Comparison of ENCODE assay signal across 11 mouse cellular contexts in the genomic region with DNA sequence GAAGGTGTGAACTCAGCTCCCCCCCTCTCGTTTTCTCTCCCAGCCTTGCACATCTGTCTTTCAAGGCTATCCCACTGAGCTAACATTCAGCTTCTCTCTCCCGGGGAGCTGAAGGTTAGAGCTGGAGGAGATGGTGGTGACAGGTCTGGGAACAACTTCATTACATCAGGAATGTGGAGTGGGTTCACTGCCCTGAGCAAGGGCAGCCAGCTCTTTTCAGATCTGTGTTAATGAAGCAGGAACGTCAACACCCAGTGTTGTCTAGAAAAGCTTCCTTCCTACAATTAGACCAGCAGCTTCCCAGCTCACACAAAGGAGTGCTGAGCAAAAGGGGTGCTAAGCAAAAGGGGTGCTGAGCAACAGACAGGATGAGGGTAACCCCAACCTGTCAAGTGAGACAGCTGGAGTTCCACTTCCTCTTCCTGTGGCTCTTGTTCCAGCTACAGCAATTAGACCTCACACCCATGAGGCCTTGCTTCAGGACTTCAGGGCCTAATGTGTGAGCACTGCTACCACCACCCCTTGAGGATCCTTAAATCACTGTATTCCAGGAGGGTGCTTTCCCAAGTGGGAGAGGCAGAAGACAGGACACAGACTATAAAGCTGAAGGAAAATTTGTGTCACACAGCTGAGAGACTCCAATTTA. TPM values are rescaled to one million over a fixed set of nuclear protein-coding genes. Genes with fewer than 3 reads are reported as not detected.
DNase-seq lines count a peak whose midpoint lies in the region; ATAC-seq lines count a peak whose summit lies in the region.
"Had no signal": no experiment of that assay in that cellular context is flagged by ENCODE, and none has a peak within 500 bp of the region (broad histone marks: within the 10 kb centered on the region; RNA-seq: fewer than 3 reads in every experiment).

No protein-coding gene starts in this region.

- WGBS in hindbrain, embryonic 15.5 days = 54% methylated on average over 3 of the region's 3 CpGs
- WGBS in hindbrain, embryonic 10.5 days = 41% methylated on average over 3 of the region's 3 CpGs

- 0 out of 2 replicates have a peak, but pooled peaks cover 5% of the 10 kb centered on the region for H3K4me1 ChIP-seq in hindbrain, embryonic 15.5 days (replicated peaks)
- peaks cover 22% of the 10 kb centered on the region for H3K4me1 ChIP-seq in hindbrain, embryonic 10.5 days (replicated peaks)

- 0 out of 2 replicates have a peak, but pooled peaks have one; percentile 47 for ATAC-seq in hindbrain, embryonic 15.5 days (ENCODE audit: low FRiP score, low read depth)
- ATAC-seq in common myeloid progenitor, adult 5-6 weeks (replicated peaks; ENCODE audit: low read depth, poor library complexity, severe bottlenecking) = peak; percentile 97
- peak; percentile 79; the same call in 1 of the 2 replicates for ATAC-seq in monocyte, adult 5-6 weeks (replicated peaks; ENCODE audit: insufficient number of reproducible peaks, low FRiP score, low TSS enrichment, poor library complexity, severe bottlenecking)

- H3K4me2 ChIP-seq in hindbrain, embryonic 15.5 days = no peak overlapping the region
- H3K4me2 ChIP-seq: hindbrain, embryonic 12.5 days had no signal

- no peaks in the 10 kb centered on the region for H3K36me3 ChIP-seq in hindbrain, embryonic 15.5 days
- H3K36me3 ChIP-seq in hindbrain, embryonic 10.5 days = peaks cover 36% of the 10 kb centered on the region

- no peak overlapping the region for H3K4me3 ChIP-seq in hindbrain, embryonic 15.5 days
- no peak overlapping the region for H3K4me3 ChIP-seq in hindbrain, embryonic 10.5 days
- H3K4me3 ChIP-seq: hindbrain, embryonic 12.5 days had no signal

- no peaks in the 10 kb centered on the region for H3K27me3 ChIP-seq in hindbrain, embryonic 15.5 days
- no peaks in the 10 kb centered on the region for H3K27me3 ChIP-seq in hindbrain, embryonic 10.5 days (ENCODE audit: insufficient read depth, poor library complexity, severe bottlenecking)
- H3K27me3 ChIP-seq: hindbrain, embryonic 12.5 days had no signal

- no peak overlapping the region for H3K9ac ChIP-seq in hindbrain, embryonic 15.5 days
- H3K9ac ChIP-seq: hindbrain, embryonic 12.5 days had no signal

- H3K9me3 ChIP-seq in hindbrain, embryonic 15.5 days = no peaks in the 10 kb centered on the region
- H3K9me3 ChIP-seq in hindbrain, embryonic 10.5 days = no peaks in the 10 kb centered on the region
- H3K9me3 ChIP-seq: hindbrain, embryonic 12.5 days had no signal

- H3K27ac ChIP-seq in hindbrain, embryonic 15.5 days (replicated peaks) = no peak overlapping the region
- no peak overlapping the region for H3K27ac ChIP-seq in hindbrain, embryonic 10.5 days
- H3K27ac ChIP-seq: hindbrain, embryonic 12.5 days; stomach, postnatal 0 days had no signal

- DNase-seq in hindbrain, embryonic 10.5 days (ENCODE audit: low spot score) = no peak
- DNase-seq in CD4-positive helper T cell, adult 2 months (ENCODE audit: low read depth, low spot score) = peak; percentile 36
- DNase-seq in urinary bladder, adult 2 months (ENCODE audit: low spot score) = no peak
- no peak for DNase-seq in adrenal gland, postnatal 14 days
- DNase-seq in frontal cortex, adult 2 months (ENCODE audit: extremely low spot score in 1 of 2, low spot score in 1 of 2) = no peak
- DNase-seq: lung, postnatal 36 days had no signal

RNA-seq across cellular contexts. Expression of gene Rai14, which starts 52.3 kb away (rescaled TPM):
- 10.9 and 15.7 TPM in 2 replicates for polyA plus RNA-seq in hindbrain, embryonic 15.5 days (2015; fragmentation: Nextera tagmentation; extraction: Ambion mirVana)
- polyA plus RNA-seq in hindbrain, embryonic 10.5 days (2016; fragmentation: Nextera tagmentation; extraction: Ambion mirVana) = 72.2 and 77.9 TPM in 2 replicates
- 9.6 and 11.1 TPM in 2 replicates for total RNA-seq in common myeloid progenitor, adult 5-6 weeks (2017)
- total RNA-seq in monocyte, adult 5-6 weeks (2017) = 1.7 to 2.2 TPM (median 2.0 TPM) in 3 replicates
- 20.0 and 28.6 TPM in 2 replicates for polyA plus RNA-seq in urinary bladder, adult 2 months (2012; rRNA removed)
- 22.8 and 23.1 TPM in 2 replicates for total RNA-seq in adrenal gland, postnatal 14 days (2021)
- 10.2 and 10.4 TPM in 2 replicates for polyA plus RNA-seq in frontal cortex, adult 2 months (2012; rRNA removed)

Comparison
In these comparisons a context has a peak if more than half of its experiments do, and no peak if none do; other contexts are left out.
1. ATAC-seq: peak in every context shown above with its lines; median percentile 97 in common myeloid progenitor, adult 5-6 weeks; 79 in monocyte, adult 5-6 weeks; 47 in hindbrain, embryonic 15.5 days.